Mouse (Mus musculus): ENCODE results near the gene Eml3. TPM values are rescaled to one million over a fixed set of nuclear protein-coding genes. Genes with fewer than 3 reads are reported as not detected.
A peak's percentile ranks its signal among the peaks of the same experiment; 100 is the strongest.

Gene Eml3
- polyA plus RNA-seq, 1 experiment from 2014 or later: 9.1 TPM

DNA sequence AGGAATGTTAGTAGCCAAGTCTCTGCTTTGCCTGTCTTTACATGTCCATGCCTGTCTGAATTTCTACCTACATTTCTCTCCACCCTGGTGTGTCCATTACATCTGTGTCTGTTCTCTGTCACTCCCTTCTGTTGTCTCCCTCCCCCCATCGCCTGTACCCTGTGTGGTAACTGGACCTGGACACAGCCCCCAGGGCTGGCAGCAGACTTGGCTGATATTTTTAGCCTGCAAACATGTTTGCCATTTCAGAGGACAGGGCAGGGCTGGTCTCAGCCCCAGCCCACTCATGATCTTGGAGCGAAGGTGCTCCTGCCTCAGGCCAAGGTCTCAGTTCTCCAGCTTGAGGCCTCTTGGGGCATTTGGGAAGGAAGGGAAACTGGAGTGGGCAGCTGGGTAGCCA, 58.5 kb downstream of the Eml3 start:
- H3K4me1 ChIP-seq (ENCODE audit: control insufficient read depth, insufficient read depth, low read length): peaks cover 35% of the 10 kb centered on the region
- H3K4me3 ChIP-seq (ENCODE audit: low read depth, low read length): no peak overlapping the region
- H3K36me3 ChIP-seq (ENCODE audit: control insufficient read depth, insufficient read depth, low read length): no peaks in the 10 kb centered on the region
- no peaks in the 10 kb centered on the region for H3K9me3 ChIP-seq (replicated peaks; ENCODE audit: control insufficient read depth, low read length, poor library complexity, severe bottlenecking)
- no peak for ATAC-seq
- no peak overlapping the region for H3K4me2 ChIP-seq (ENCODE audit: low read length)
- H3K27me3 ChIP-seq (ENCODE audit: control insufficient read depth, insufficient read depth, low read depth, low read length): peaks cover 13% of the 10 kb centered on the region
- 60% methylated on average over 2 of the region's 2 CpGs for WGBS
- no peak overlapping the region for H3K9ac ChIP-seq (ENCODE audit: low read depth, low read length)
- H3K27ac ChIP-seq (ENCODE audit: low read length): no peak overlapping the region

DNA sequence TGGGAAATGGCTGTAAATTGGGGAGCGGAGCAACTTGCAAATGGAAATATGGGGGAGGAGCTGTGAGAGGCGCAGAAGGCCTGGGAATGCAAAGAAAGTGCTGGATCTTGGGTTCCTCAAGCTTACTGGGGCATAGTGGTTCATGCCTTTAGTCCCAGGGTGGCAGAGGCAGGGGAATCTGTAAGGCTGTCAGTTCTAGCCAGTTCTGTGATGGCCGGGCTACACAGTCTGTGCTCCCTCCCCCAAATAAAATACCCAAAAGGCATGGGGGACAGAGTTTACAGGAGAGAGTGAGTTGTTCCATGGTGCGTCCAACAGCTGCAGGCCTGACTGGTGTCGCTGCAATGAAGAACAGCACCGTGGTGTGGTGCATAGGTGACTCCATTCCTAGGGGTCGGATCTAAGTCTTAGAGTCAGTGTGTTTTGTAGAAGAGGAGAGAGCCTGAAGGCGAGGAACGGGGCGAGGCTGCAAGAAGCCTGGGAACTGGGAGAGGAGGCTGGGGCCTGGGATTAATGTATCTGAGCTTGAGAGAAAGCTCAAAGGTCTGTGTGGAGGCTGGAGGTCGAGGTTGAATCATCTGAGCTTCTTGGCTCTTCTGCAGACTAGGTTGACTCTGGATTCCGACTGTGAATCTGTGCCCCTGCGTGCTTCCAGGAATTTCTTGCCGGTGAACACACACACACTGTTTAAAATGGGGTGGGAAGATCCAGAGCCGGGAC, 59.2 kb downstream of the Eml3 start:
- Histone ChIP-seq H3K27me3 (ENCODE audit: control insufficient read depth, insufficient read depth, low read depth, low read length) (peaks cover 13% of the 10 kb centered on the region), H3K4me2 (ENCODE audit: low read length) (peak overlapping the region; percentile 66), H3K36me3 (ENCODE audit: control insufficient read depth, insufficient read depth, low read length) (no peaks in the 10 kb centered on the region), H3K4me3 (ENCODE audit: low read depth, low read length) (peak overlapping the region; percentile 41), H3K27ac (ENCODE audit: low read length) (no peak overlapping the region), H3K4me1 (ENCODE audit: control insufficient read depth, insufficient read depth, low read length) (peaks cover 35% of the 10 kb centered on the region), H3K9me3 (replicated peaks; ENCODE audit: control insufficient read depth, low read length, poor library complexity, severe bottlenecking) (no peaks in the 10 kb centered on the region), H3K9ac (ENCODE audit: low read depth, low read length) (peak overlapping the region; percentile 59; the same call in 1 of the 2 replicates)
- ATAC-seq: no peak
- WGBS: 16% methylated on average over 15 of the region's 15 CpGs

DNA sequence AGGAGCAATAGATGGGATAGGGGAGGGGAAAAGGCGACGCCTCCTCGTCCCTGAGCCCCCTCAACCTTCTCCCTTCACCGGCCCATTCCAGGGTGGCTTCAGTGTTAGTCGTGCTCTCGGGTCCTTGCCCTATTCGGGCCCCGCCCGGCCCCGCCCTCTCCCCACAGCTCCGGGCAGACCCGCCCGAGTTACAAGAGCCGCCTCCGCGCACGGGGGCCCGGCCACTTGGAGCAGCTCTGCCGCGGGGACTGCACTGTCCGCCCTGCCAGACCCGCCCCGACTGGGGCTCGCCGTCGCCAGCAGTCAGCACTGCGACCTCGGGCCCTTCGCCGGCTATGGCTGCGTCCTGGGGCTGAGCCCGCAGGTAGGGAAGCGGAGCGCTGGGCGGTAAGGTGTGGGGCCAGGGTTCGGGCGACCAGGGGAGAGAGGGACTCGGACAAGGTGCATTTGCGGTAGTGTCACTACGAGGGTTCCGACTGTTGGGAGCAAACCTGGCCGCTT, 59.8 kb downstream of the Eml3 start, which contains the start of gene Ahnak:
TSS of gene Ahnak (plus strand) at position 219 of the 501 bp plus-strand sequence.
- Histone ChIP-seq H3K36me3 (ENCODE audit: control insufficient read depth, insufficient read depth, low read length) (no peaks in the 10 kb centered on the region), H3K4me1 (ENCODE audit: control insufficient read depth, insufficient read depth, low read length) (peaks cover 29% of the 10 kb centered on the region), H3K27me3 (ENCODE audit: control insufficient read depth, insufficient read depth, low read depth, low read length) (peaks cover 13% of the 10 kb centered on the region), H3K4me2 (ENCODE audit: low read length) (peak within 1 kb of the TSS; percentile 66), H3K9ac (ENCODE audit: low read depth, low read length) (peak within 1 kb of the TSS; percentile 59), H3K4me3 (ENCODE audit: low read depth, low read length) (peak within 1 kb of the TSS; percentile 41), H3K9me3 (replicated peaks; ENCODE audit: control insufficient read depth, low read length, poor library complexity, severe bottlenecking) (no peaks in the 10 kb centered on the region), H3K27ac (ENCODE audit: low read length) (no peak within 1 kb of the TSS)
- 0 out of 2 replicates have a peak, but pooled peaks have one; percentile 9 for ATAC-seq
- under 1% methylated on average over 36 of the region's 42 CpGs for WGBS

DNA sequence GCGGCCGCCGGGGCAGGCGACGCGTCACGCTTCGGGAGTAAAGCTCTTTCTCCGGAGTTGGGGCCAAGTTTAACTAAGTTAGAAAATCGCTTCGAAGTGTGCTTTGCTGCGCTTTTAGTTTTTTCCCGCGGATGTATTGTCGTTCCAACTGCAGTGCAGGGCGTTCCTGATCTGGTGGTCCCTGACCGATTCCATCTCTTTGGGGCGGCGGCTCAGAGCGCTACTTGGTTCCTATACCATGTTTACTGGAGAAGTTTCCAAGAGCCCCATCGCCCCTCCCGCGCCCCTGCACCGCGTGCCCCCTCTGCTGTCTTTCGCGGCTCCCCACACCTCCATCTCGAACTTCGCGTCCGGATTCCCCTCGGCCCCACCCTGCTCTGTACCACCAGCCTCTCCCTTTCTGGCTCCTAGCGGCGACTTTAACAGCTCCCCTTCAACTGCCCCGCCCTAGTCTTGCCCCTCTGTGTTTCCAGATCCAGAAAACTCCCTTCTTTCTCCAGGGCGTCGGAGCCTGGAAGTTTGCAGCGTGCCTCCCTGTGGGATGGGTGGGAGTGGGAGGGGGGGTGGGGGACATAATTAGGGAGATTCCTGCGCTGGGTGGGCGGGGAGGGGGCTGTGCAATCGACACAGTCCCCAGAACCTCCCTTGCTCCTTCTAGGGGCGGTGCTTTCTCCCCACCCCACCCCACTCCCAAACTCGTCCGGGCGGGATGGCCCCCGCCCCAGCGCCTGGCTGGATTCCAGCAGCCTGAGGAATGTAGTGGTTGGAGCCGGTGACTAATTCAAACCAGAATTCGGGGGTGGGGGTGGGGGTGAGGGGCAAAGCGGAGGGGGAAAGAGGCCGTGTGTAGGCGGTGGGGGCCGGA, 60.4 kb downstream of the Eml3 start:
- no peaks in the 10 kb centered on the region for H3K36me3 ChIP-seq (ENCODE audit: control insufficient read depth, insufficient read depth, low read length)
- peak overlapping the region; percentile 59 for H3K9ac ChIP-seq (ENCODE audit: low read depth, low read length)
- under 1% methylated on average over 53 of the region's 53 CpGs for WGBS
- H3K4me3 ChIP-seq (ENCODE audit: low read depth, low read length): peak overlapping the region; percentile 41
- no peak overlapping the region for H3K27ac ChIP-seq (ENCODE audit: low read length)
- H3K27me3 ChIP-seq (ENCODE audit: control insufficient read depth, insufficient read depth, low read depth, low read length): peaks cover 13% of the 10 kb centered on the region
- peak; percentile 25 for ATAC-seq
- peak overlapping the region; percentile 66 for H3K4me2 ChIP-seq (ENCODE audit: low read length)
- no peaks in the 10 kb centered on the region for H3K9me3 ChIP-seq (replicated peaks; ENCODE audit: control insufficient read depth, low read length, poor library complexity, severe bottlenecking)
- H3K4me1 ChIP-seq (ENCODE audit: control insufficient read depth, insufficient read depth, low read length): peaks cover 23% of the 10 kb centered on the region

DNA sequence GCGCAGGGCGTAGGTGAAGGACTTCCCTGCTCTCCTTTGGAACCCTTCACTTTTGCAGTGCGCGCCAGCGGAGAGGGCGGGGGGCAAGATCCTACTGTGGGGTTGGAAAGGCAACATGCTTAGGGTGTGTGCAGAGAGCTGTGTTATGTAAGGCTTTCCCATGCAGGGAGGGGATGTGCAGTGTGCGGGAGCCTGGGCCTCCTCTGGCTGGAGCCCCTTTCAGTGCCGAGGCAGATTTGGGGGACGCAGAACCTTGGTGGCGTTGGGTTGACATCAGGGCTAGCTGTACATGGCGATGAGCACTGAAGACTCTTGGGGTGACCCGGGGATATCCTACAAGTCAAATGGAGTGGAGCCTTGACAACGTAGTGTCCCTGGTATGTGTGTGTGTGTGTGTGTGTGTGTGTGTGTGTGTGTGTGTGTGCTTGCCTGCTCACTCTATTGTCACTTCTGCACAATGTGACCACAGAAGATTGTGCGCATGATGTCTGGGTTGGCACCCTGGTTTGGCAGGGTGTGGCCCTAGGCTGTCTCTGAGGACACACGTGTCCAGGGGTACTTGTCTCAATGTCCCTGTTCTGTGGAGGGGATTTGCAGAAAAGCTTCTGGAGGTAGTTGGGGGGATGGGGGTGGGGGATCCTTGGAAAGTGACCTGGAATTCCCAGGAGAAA, 61.2 kb downstream of the Eml3 start:
- peak; percentile 57 for ATAC-seq
- 17% methylated on average over 15 of the region's 15 CpGs for WGBS

More for the DNA sequence above, 61.2 kb downstream of the Eml3 start:
- Histone ChIP-seq H3K36me3 (ENCODE audit: control insufficient read depth, insufficient read depth, low read length) (no peaks in the 10 kb centered on the region), H3K27me3 (ENCODE audit: control insufficient read depth, insufficient read depth, low read depth, low read length) (peaks cover 13% of the 10 kb centered on the region), H3K9ac (ENCODE audit: low read depth, low read length) (peak overlapping the region; percentile 59; the same call in 1 of the 2 replicates), H3K27ac (ENCODE audit: low read length) (no peak overlapping the region), H3K9me3 (replicated peaks; ENCODE audit: control insufficient read depth, low read length, poor library complexity, severe bottlenecking) (no peaks in the 10 kb centered on the region), H3K4me1 (ENCODE audit: control insufficient read depth, insufficient read depth, low read length) (peaks cover 16% of the 10 kb centered on the region), H3K4me3 (ENCODE audit: low read depth, low read length) (peak overlapping the region; percentile 41), H3K4me2 (ENCODE audit: low read length) (peak overlapping the region; percentile 66)

Small RNAs within 50 kb of the gene (microRNA-seq; reads per million reads assigned to microRNA genes)
- 0.69 reads per million for gene Mir5136

Other genes starting within 250 kb of the Eml3 start
- gene Slc3a2, start 206.2 kb upstream of the Eml3 start, polyA plus RNA-seq (2015; fragmentation: Nextera tagmentation; extraction: Ambion mirVana): 176 and 182 TPM in 2 replicates
- gene Wdr74, start 193.7 kb upstream of the Eml3 start, polyA plus RNA-seq (2015; fragmentation: Nextera tagmentation; extraction: Ambion mirVana): 93.1 and 95.9 TPM in 2 replicates
- 1.2 and 1.8 TPM in 2 replicates for gene 1700092M07Rik, start 188.8 kb upstream of the Eml3 start, polyA plus RNA-seq (2015; fragmentation: Nextera tagmentation; extraction: Ambion mirVana)
- gene Stx5a, start 188.1 kb upstream of the Eml3 start, polyA plus RNA-seq (2015; fragmentation: Nextera tagmentation; extraction: Ambion mirVana): 122 and 123 TPM in 2 replicates
- 146 and 169 TPM in 2 replicates for gene Nxf1, start 172.5 kb upstream of the Eml3 start, polyA plus RNA-seq (2015; fragmentation: Nextera tagmentation; extraction: Ambion mirVana)
- gene Tmem223, start 158.6 kb upstream of the Eml3 start, polyA plus RNA-seq (2015; fragmentation: Nextera tagmentation; extraction: Ambion mirVana): 195 and 202 TPM in 2 replicates
- 26.4 and 26.6 TPM in 2 replicates for gene Tmem179b, start 155.1 kb upstream of the Eml3 start, polyA plus RNA-seq (2015; fragmentation: Nextera tagmentation; extraction: Ambion mirVana)
- gene Taf6l, start 143.1 kb upstream of the Eml3 start, polyA plus RNA-seq (2015; fragmentation: Nextera tagmentation; extraction: Ambion mirVana): 30.7 and 32.9 TPM in 2 replicates
- gene Polr2g, start 131.0 kb upstream of the Eml3 start, polyA plus RNA-seq (2015; fragmentation: Nextera tagmentation; extraction: Ambion mirVana): 136 and 140 TPM in 2 replicates
- 7.6 and 8.9 TPM in 2 replicates for gene Zbtb3, start 127.0 kb upstream of the Eml3 start, polyA plus RNA-seq (2015; fragmentation: Nextera tagmentation; extraction: Ambion mirVana)
- gene Ttc9c, start 110.2 kb upstream of the Eml3 start, polyA plus RNA-seq (2015; fragmentation: Nextera tagmentation; extraction: Ambion mirVana): 55.0 and 61.6 TPM in 2 replicates
- 5.3 and 6.2 TPM in 2 replicates for gene Hnrnpul2, start 109.5 kb upstream of the Eml3 start, polyA plus RNA-seq (2015; fragmentation: Nextera tagmentation; extraction: Ambion mirVana)
- gene AC129217.1, start 99.8 kb upstream of the Eml3 start, polyA plus RNA-seq (2015; fragmentation: Nextera tagmentation; extraction: Ambion mirVana): not detected in 2 replicates
- 101 and 105 TPM in 2 replicates for gene Bscl2, start 92.1 kb upstream of the Eml3 start, polyA plus RNA-seq (2015; fragmentation: Nextera tagmentation; extraction: Ambion mirVana)
- gene Gng3, start 90.4 kb upstream of the Eml3 start, polyA plus RNA-seq (2015; fragmentation: Nextera tagmentation; extraction: Ambion mirVana): 477 and 539 TPM in 2 replicates
- 0.62 and 0.92 TPM in 2 replicates for gene Lrrn4cl, start 78.8 kb upstream of the Eml3 start, polyA plus RNA-seq (2015; fragmentation: Nextera tagmentation; extraction: Ambion mirVana)
- gene Ubxn1, start 58.1 kb upstream of the Eml3 start, polyA plus RNA-seq (2015; fragmentation: Nextera tagmentation; extraction: Ambion mirVana): 130 and 142 TPM in 2 replicates
- 54.5 and 59.8 TPM in 2 replicates for gene Uqcc3, start 48.6 kb upstream of the Eml3 start, polyA plus RNA-seq (2015; fragmentation: Nextera tagmentation; extraction: Ambion mirVana)
- 30.5 and 31.7 TPM in 2 replicates for gene Lbhd1, start 45.8 kb upstream of the Eml3 start, polyA plus RNA-seq (2015; fragmentation: Nextera tagmentation; extraction: Ambion mirVana)
- not detected in 2 replicates for gene Gm49403, start 45.6 kb upstream of the Eml3 start, polyA plus RNA-seq (2015; fragmentation: Nextera tagmentation; extraction: Ambion mirVana)
- 35.4 and 39.2 TPM in 2 replicates for gene 1810009A15Rik, start 40.7 kb upstream of the Eml3 start, polyA plus RNA-seq (2015; fragmentation: Nextera tagmentation; extraction: Ambion mirVana)
- gene Gm49416, start 40.6 kb upstream of the Eml3 start, polyA plus RNA-seq (2015; fragmentation: Nextera tagmentation; extraction: Ambion mirVana): 0.43 TPM in 1 of 2 replicates, not detected in the other
- 29.2 and 30.9 TPM in 2 replicates for gene Ints5, start 36.5 kb upstream of the Eml3 start, polyA plus RNA-seq (2015; fragmentation: Nextera tagmentation; extraction: Ambion mirVana)
- 76.8 and 84.0 TPM in 2 replicates for gene Ganab, start 31.5 kb upstream of the Eml3 start, polyA plus RNA-seq (2015; fragmentation: Nextera tagmentation; extraction: Ambion mirVana)
- gene B3gat3, start 9.2 kb upstream of the Eml3 start, polyA plus RNA-seq (2015; fragmentation: Nextera tagmentation; extraction: Ambion mirVana): 87.8 and 95.7 TPM in 2 replicates
- 1.4 and 2.2 TPM in 2 replicates for gene Rom1, start 196 bp upstream of the Eml3 start, polyA plus RNA-seq (2015; fragmentation: Nextera tagmentation; extraction: Ambion mirVana)
- gene Mta2, start 12.3 kb downstream of the Eml3 start, polyA plus RNA-seq (2015; fragmentation: Nextera tagmentation; extraction: Ambion mirVana): 108 and 121 TPM in 2 replicates
- 25.6 and 26.2 TPM in 2 replicates for gene Tut1, start 24.3 kb downstream of the Eml3 start, polyA plus RNA-seq (2015; fragmentation: Nextera tagmentation; extraction: Ambion mirVana)
- 283 and 293 TPM in 2 replicates for gene Eef1g, start 37.5 kb downstream of the Eml3 start, polyA plus RNA-seq (2015; fragmentation: Nextera tagmentation; extraction: Ambion mirVana)
- gene Ahnak, start 59.7 kb downstream of the Eml3 start, polyA plus RNA-seq (2015; fragmentation: Nextera tagmentation; extraction: Ambion mirVana): 2.7 and 3.2 TPM in 2 replicates
- gene Scgb1a1, start 158.4 kb downstream of the Eml3 start, polyA plus RNA-seq (2015; fragmentation: Nextera tagmentation; extraction: Ambion mirVana): not detected in 2 replicates
- 30.3 and 31.8 TPM in 2 replicates for gene Asrgl1, start 206.1 kb downstream of the Eml3 start, polyA plus RNA-seq (2015; fragmentation: Nextera tagmentation; extraction: Ambion mirVana)